Mouse (Mus musculus) small intestine, adult 2 months (tissue): ENCODE measurements around the gene Gm14295. TPM values are rescaled to one million over a fixed set of nuclear protein-coding genes. Genes with fewer than 3 reads are reported as not detected.
"Not testable (repeated sequence)": the region's sequence is repeated elsewhere in the genome, so short reads cannot be mapped to it uniquely, and the experiment has no call there.

Experiments
- H3K27ac ChIP-seq: fragments of 200-500 bp; 2 replicates; pipeline ENCODE4 v1.5.1; 2012; ENCODE audit warnings: low read depth, low read length, control low read depth, inconsistent platforms; ENCODE audit not compliant: insufficient read depth
- H3K27me3 ChIP-seq: fragments of 200-500 bp; 2 replicates; pipeline ENCODE4 v1.6.1; 2012; ENCODE audit warnings: mild to moderate bottlenecking, moderate library complexity, low read length, inconsistent platforms; ENCODE audit not compliant: control insufficient read depth, insufficient read depth
- H3K36me3 ChIP-seq: fragments of 200-500 bp; 2 replicates; pipeline ENCODE4 v1.6.1; 2012; ENCODE audit warnings: mild to moderate bottlenecking, low read length, control low read depth, inconsistent platforms; ENCODE audit not compliant: control insufficient read depth, insufficient read depth
- H3K4me1 ChIP-seq: fragments of 200-500 bp; 2 replicates; pipeline ENCODE4 v1.6.1; 2012; ENCODE audit warnings: low read length, inconsistent platforms, mixed read lengths; ENCODE audit not compliant: control insufficient read depth, insufficient read depth, insufficient read length
- H3K4me3 ChIP-seq: fragments of 200-500 bp; 2 replicates; pipeline ENCODE4 v1.5.1; 2012; ENCODE audit warnings: low read depth, mild to moderate bottlenecking, control low read depth, inconsistent platforms, low read length, moderate library complexity
- WGBS: fragments of 180-500 bp; shearing (Covaris S2); methylation state at CpG from one replicate; pipeline ENCODE4 v1.1.7; 2018; 5-methylcytosine and 5-hydroxymethylcytosine counted together
- polyA plus RNA-seq: library from polyadenylated mRNA; depleted of rRNA; stranded (reverse); fragments of >200 nt; gene quantifications from 2 replicates; pipeline ENCODE4 v1.2.3, GENCODE M21; 2012; rRNA removed

The Gm14295 gene
- 0.19 and 0.20 TPM in 2 replicates for polyA plus RNA-seq

GRCm38 (mm10) chr2:176798312-176798711 is at the start of gene Gm14295:
TSS of gene Gm14295 (plus strand) at chr2:176798612.
- H3K27ac ChIP-seq, H3K4me1 ChIP-seq, H3K27me3 ChIP-seq, H3K36me3 ChIP-seq: not testable (repeated sequence)
- peak within 1 kb of the TSS; percentile 71 for H3K4me3 ChIP-seq
- no CpG with 5 or more reads among the region's 6 CpGs for WGBS

- H3K27me3 ChIP-seq, H3K36me3 ChIP-seq, H3K27ac ChIP-seq, H3K4me1 ChIP-seq: not testable (repeated sequence)
- WGBS: 3% methylated on average over 15 of the region's 15 CpGs
- H3K4me3 ChIP-seq: peak overlapping the region; percentile 71
Observed at GRCm38 (mm10) chr2:176798785-176799184, 373 bp downstream of the Gm14295 start.

GRCm38 (mm10) chr2:176830840-176831239 is 32.4 kb downstream of the Gm14295 start, which contains the start of gene Gm14408:
TSS of gene Gm14408 (plus strand) at chr2:176831140.
- H3K27ac ChIP-seq, H3K4me1 ChIP-seq, H3K27me3 ChIP-seq, H3K4me3 ChIP-seq, H3K36me3 ChIP-seq: not testable (repeated sequence)
- WGBS: 88% methylated on average over 1 of the region's 3 CpGs

Other genes starting within 250 kb of the Gm14295 start
- 0.11 and 0.90 TPM in 2 replicates for gene Gm14308, start 162.3 kb upstream of the Gm14295 start, polyA plus RNA-seq
- gene Zfp973, start 128.1 kb upstream of the Gm14295 start, polyA plus RNA-seq: 0.47 and 0.50 TPM in 2 replicates
- 0.09 and 0.32 TPM in 2 replicates for gene Gm14305, start 90.3 kb upstream of the Gm14295 start, polyA plus RNA-seq
- not detected in 2 replicates for gene Gm14408, start 32.5 kb downstream of the Gm14295 start, polyA plus RNA-seq
- 0.19 and 0.20 TPM in 2 replicates for gene Gm14296, start 129.2 kb downstream of the Gm14295 start, polyA plus RNA-seq
- not detected in 2 replicates for gene Gm14419, start 202.3 kb downstream of the Gm14295 start, polyA plus RNA-seq